Mouse (Mus musculus) midbrain, embryonic 13.5 days (tissue): ENCODE results near the gene Gm6588. TPM values are rescaled to one million over a fixed set of nuclear protein-coding genes. Genes with fewer than 3 reads are reported as not detected.

Source experiments
- ATAC-seq: fragments of 200-750 bp; cut with Nextera tagmentation; 2 replicates; pipeline ENCODE4 v1.8.0; 2017; ENCODE audit warnings: mild to moderate bottlenecking, moderate TSS enrichment, moderate library complexity
- H3K27ac ChIP-seq: fragments of 300-500 bp; sonication (generic); 2 replicates; pipeline ENCODE4 v1.5.1; 2015; ENCODE audit warnings: inconsistent platforms, mild to moderate bottlenecking, moderate library complexity
- H3K27me3 ChIP-seq: fragments of 300-500 bp; sonication (generic); 2 replicates; pipeline ENCODE4 v1.6.1; 2015; ENCODE audit warnings: mild to moderate bottlenecking, inconsistent platforms
- H3K36me3 ChIP-seq: fragments of 300-500 bp; sonication (generic); 2 replicates; pipeline ENCODE4 v1.6.1; 2015; ENCODE audit warnings: mild to moderate bottlenecking, inconsistent platforms
- H3K4me1 ChIP-seq: fragments of 300-500 bp; sonication (generic); replicated peaks from 2 replicates; pipeline ENCODE4 v1.6.1; 2015; ENCODE audit warnings: inconsistent platforms
- H3K4me2 ChIP-seq: fragments of 300-500 bp; sonication (generic); replicated peaks from 2 replicates; pipeline ENCODE4 v1.6.1; 2015; ENCODE audit warnings: moderate library complexity, mild to moderate bottlenecking, inconsistent platforms
- H3K4me3 ChIP-seq: fragments of 300-500 bp; sonication (generic); replicated peaks from 2 replicates; pipeline ENCODE4 v1.5.1; 2015; ENCODE audit warnings: mild to moderate bottlenecking, inconsistent platforms
- H3K9ac ChIP-seq: fragments of 300-500 bp; sonication (generic); replicated peaks from 2 replicates; pipeline ENCODE4 v1.6.1; 2015; ENCODE audit warnings: mild to moderate bottlenecking, inconsistent platforms
- H3K9me3 ChIP-seq: fragments of 300-500 bp; sonication (generic); 2 replicates; pipeline ENCODE4 v1.6.1; 2016; ENCODE audit warnings: mild to moderate bottlenecking, inconsistent platforms
- WGBS: fragments of 180-500 bp; shearing (Covaris S2); methylation state at CpG from one replicate; pipeline ENCODE4 v1.1.7; 2015; 5-methylcytosine and 5-hydroxymethylcytosine counted together
- polyA plus RNA-seq: library from polyadenylated mRNA; unstranded; fragments of >200 nt; fragmentation: Nextera tagmentation; extraction: Ambion mirVana; gene quantifications from 2 replicates; pipeline ENCODE4 v1.2.1, GENCODE M21; 2015

Gm6588 gene
- polyA plus RNA-seq, 1 experiment from 2014 or later: 1.5 TPM

DNA sequence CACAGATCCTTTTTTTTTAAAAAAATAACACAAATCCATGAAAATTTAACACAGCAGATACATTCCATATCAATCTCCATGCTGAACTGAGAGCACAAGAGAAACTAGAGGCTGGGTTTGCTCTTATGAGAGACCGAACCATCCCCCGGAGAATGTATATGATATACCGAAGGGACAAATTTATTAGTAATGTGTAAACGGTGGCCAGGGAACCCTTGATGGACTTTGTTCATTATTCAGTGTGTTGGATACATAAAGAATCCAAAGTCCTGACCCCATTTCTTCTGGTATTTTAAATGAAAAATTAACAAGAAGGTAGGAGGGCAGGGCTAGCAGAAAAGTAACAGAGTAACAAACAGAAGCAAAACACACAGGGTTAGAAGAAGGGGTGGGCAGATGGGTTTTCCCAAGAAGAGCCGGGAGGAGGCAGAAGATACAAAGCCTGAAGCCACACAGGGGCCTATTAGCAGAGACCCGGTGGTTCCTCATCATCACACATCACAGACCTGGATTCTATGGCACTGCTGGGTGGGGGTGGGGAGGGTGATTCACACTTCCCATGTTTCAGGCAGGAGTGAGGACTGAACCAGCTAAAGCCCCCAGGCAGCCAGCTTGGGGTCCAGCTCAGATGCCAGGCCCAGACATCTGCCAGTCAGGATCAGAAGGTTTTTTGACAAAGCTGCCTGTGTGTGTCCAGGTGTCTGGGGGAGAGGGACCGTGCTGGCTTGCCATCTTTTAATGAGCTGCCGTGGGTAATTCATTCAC, 50.9 kb downstream of the Gm6588 start:
- no peak overlapping the region for H3K9ac ChIP-seq
- ATAC-seq: peak; percentile 77
- H3K4me2 ChIP-seq: no peak overlapping the region
- 0 out of 2 replicates have a peak, but pooled peaks cover 3% of the 10 kb centered on the region for H3K27me3 ChIP-seq
- no peaks in the 10 kb centered on the region for H3K9me3 ChIP-seq
- H3K4me3 ChIP-seq: no peak overlapping the region
- peak overlapping the region; percentile 73 for H3K27ac ChIP-seq
- H3K36me3 ChIP-seq: no peaks in the 10 kb centered on the region
- H3K4me1 ChIP-seq: peaks cover 47% of the 10 kb centered on the region
- WGBS: 44% methylated on average over 8 of the region's 8 CpGs

Other genes with a start within 250 kb of the Gm6588 start
- 1.6 and 1.7 TPM in 2 replicates for gene Cryba4, start 196.9 kb upstream of the Gm6588 start, polyA plus RNA-seq
- gene Crybb1, start 193.6 kb upstream of the Gm6588 start, polyA plus RNA-seq: 2.7 and 3.3 TPM in 2 replicates
- 24.4 and 25.4 TPM in 2 replicates for gene Tpst2, start 172.7 kb upstream of the Gm6588 start, polyA plus RNA-seq
- gene Tfip11, start 123.1 kb upstream of the Gm6588 start, polyA plus RNA-seq: 35.9 and 36.3 TPM in 2 replicates
- gene Srrd, start 106.4 kb upstream of the Gm6588 start, polyA plus RNA-seq: 50.6 and 53.8 TPM in 2 replicates
- gene Hps4, start 106.3 kb upstream of the Gm6588 start, polyA plus RNA-seq: 42.6 and 43.5 TPM in 2 replicates
- 0.14 and 0.17 TPM in 2 replicates for gene Gm6583, start 93.4 kb upstream of the Gm6588 start, polyA plus RNA-seq
- gene Asphd2, start 54.6 kb upstream of the Gm6588 start, polyA plus RNA-seq: 37.8 and 47.6 TPM in 2 replicates
- 41.6 and 42.0 TPM in 2 replicates for gene Sez6l, start 127.8 kb downstream of the Gm6588 start, polyA plus RNA-seq